Mouse (Mus musculus) E14TG2a.4 (cell line): ENCODE measurements around the gene Gm5728.
"Not testable (repeated sequence)": the region's sequence is repeated elsewhere in the genome, so short reads cannot be mapped to it uniquely, and the experiment has no call there.

Source experiments
- H3K27me3 ChIP-seq: 2 replicates; pipeline ENCODE4 v1.6.1; 2014; ENCODE audit warnings: low read length, control low read depth; ENCODE audit not compliant: insufficient read depth
- H3K36me3 ChIP-seq: 2 replicates; pipeline ENCODE4 v1.6.1; 2014; ENCODE audit warnings: low read length, control low read depth; ENCODE audit not compliant: insufficient read depth
- H3K4me1 ChIP-seq: replicated peaks from 2 replicates; pipeline ENCODE4 v1.6.1; 2014; ENCODE audit warnings: low read depth, low read length, control low read depth
- H3K4me3 ChIP-seq: replicated peaks from 2 replicates; pipeline ENCODE4 v1.5.1; 2014; ENCODE audit warnings: mild to moderate bottlenecking, low read length
- H3K9me3 ChIP-seq: 2 replicates; pipeline ENCODE4 v1.6.1; 2014; ENCODE audit warnings: low read length, control low read depth

Gene Gm5728

DNA sequence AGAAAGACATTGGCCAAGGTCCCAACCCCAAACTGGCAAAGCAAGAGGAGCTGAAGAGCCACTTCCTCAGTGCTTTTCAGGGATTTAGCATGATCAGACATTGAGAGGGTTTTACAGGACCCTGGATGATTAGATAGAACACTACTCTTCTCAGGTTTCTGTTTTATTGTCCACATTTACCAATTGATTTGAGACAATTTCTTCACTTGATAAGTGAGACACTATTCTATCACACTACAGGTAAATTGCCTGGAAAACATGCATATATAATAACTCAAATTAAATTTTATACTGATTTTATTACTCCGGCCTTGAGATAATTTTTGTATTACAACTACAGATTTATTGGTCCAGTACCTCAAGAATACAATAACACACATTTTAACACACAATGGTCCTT is at the start of gene Gm5728:
TSS of gene Gm5728 (minus strand) at position 101 of the 400 bp plus-strand sequence.
- not testable (repeated sequence) for H3K36me3 ChIP-seq, H3K9me3 ChIP-seq, H3K4me3 ChIP-seq, H3K27me3 ChIP-seq, H3K4me1 ChIP-seq

DNA sequence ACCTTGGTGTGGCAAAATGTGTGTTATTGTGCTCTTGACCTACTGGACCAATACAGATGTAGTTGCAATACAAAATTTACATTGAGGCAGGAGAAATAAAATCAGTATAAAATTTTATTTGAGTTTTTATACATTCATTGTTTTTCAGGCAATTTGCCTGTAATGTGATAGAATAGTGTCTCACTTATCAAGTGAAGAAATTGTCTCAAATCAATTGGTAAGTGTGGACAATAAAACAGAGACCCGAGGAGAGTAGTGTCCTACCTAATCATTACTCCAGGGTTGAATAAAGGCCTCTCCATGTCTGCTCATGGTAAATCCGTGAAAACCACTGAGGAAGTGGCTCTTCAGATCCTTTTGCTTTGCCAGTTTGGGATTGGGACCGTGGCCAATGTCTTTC is 42.4 kb upstream of the Gm5728 start, which contains the start of gene Vmn1r100:
TSS of gene Vmn1r100 (plus strand) at position 301 of the 400 bp plus-strand sequence.
- not testable (repeated sequence) for H3K4me3 ChIP-seq, H3K9me3 ChIP-seq, H3K4me1 ChIP-seq, H3K36me3 ChIP-seq, H3K27me3 ChIP-seq

DNA sequence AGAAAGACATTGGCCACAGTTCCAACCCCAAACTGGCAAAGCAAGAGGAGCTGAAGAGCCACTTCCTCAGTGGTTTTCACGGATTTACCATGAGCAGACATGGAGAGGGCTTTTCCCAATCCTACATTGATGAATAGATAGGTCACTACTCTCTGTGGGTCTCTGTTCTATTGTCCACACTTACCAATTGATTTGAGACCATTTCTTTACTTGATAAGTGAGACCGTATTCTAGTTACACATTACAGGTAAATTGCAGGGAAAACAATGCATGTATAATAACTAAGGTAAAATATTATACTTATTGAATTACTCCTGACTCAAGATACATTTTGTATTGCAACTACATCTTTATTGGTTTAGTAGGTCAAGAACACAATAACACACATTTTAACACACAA is 41.2 kb downstream of the Gm5728 start, which contains the start of gene Gm4133:
TSS of gene Gm4133 (minus strand) at position 101 of the 400 bp plus-strand sequence.
- H3K4me3 ChIP-seq, H3K4me1 ChIP-seq, H3K9me3 ChIP-seq, H3K36me3 ChIP-seq, H3K27me3 ChIP-seq: not testable (repeated sequence)
